Mouse (Mus musculus): Measurements from ENCODE around the gene Fyb2.

Gene Fyb2

DNA sequence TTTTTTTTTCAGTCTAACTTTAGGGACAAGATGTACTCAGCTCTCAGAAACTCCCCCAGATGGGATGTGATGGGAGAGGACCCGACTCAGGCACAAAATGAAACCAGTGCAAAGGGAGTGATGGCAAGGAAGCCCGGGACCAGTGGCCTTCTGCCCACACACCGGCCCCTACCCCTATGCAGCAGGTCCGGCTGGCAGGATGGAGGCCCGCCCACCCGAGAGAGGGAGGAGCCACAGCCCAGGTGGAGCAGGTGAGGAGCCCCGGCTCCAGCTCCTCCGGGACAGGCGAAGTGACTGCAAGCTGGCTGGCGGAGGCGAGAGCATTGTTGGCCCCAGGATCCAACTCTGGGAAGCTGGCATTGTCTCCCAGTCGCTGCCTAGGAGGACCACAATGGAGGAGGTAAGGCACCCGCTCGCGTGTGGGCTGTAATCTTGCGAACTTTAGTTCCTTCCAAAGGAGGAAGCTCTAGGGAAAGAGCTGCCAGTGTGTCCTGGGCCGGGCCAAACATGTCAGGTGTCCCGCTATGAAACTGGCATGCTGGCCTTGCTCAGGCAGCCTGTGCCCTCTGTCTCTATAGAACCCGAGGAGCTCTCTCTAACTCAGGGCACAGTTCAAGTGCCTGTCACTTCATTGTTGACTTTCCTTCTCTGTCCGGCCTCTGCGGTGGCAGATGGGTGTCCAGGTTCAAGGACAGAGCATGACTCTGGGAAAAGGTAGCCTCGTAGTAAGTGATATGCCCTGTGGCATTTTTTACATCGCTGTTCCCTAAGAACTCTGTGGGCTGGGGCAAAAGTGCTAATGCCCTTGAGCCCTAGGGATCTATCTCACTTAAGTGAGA is at the start of gene Fyb2:
TSS of gene Fyb2 (plus strand) at position 166 of the 839 bp plus-strand sequence.
- peak; percentile 7 for DNase-seq

DNA sequence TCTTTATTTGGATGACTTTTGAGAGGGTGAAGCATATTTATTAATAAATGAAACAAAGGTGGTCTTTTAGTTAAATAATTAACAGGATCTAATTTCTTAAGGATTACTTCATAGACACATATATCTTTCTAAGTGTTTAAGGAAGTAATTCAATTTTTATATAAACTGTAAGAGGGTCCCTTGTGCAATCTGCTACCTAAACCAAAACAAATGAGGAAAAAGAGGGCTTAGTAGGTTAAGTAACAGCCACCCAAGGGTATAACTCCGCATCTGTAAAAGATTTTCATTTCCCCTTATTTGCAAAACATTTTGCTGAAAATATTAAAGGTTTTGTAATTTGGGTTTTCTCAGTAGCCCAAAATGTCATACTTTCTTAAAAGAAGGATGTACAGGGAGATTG is 48.9 kb upstream of the Fyb2 start:
- DNase-seq = no peak

- DNase-seq = no peak
Observed at GRCm38 (mm10) chr4:104869581-104869980, 43.7 kb upstream of the Fyb2 start.

GRCm38 (mm10) chr4:104870196-104870595 is 43.1 kb upstream of the Fyb2 start:
- no peak for DNase-seq

DNA sequence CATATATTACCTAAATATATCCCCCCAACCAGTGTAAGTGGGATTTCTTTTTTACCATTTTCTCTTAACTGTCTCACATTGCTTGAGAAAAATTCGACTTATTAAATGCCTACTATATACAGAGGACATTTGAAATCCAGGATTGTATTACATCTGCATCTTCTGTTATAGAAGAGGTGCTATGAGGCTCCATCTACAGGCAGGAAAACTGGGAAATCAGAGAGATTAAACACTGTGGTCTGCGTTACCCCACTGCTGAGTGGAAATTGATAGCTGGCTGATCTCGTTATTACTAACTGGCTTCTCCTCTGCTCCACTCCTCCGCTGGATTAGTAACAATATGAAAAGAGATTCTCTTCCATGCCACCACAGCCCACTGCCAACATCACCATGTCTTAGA is 37.4 kb upstream of the Fyb2 start:
- no peak for DNase-seq

GRCm38 (mm10) chr4:104876323-104876722 is 36.9 kb upstream of the Fyb2 start, which contains the start of gene C8a:
Gene C8a, minus strand, starts transcription at chr4:104876398.
- no peak for DNase-seq

DNA sequence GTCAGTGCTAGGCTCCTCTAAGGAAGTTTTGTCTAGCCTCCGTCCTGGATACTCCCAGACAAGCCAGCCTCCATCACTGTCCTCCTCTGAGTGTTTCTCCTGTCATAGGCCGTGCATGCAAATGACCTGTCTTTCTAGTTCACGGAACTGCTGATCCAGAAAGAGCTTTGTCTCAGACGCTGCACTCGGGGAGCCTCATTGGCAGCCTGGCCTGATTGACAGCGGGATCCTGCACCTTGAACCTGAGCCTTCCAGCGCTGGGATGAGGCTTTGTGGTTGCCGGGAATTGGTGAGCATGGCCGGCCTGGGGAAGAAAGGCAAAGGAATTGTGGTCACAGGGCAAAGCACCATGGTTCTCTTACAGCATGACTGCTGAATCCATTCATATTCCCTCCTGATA is 25.8 kb upstream of the Fyb2 start:
- DNase-seq = no peak

- DNase-seq = no peak
Observed at GRCm38 (mm10) chr4:104888499-104889262, 24.6 kb upstream of the Fyb2 start.

- DNase-seq = no peak
Observed at GRCm38 (mm10) chr4:104891708-104892107, 21.5 kb upstream of the Fyb2 start.

DNA sequence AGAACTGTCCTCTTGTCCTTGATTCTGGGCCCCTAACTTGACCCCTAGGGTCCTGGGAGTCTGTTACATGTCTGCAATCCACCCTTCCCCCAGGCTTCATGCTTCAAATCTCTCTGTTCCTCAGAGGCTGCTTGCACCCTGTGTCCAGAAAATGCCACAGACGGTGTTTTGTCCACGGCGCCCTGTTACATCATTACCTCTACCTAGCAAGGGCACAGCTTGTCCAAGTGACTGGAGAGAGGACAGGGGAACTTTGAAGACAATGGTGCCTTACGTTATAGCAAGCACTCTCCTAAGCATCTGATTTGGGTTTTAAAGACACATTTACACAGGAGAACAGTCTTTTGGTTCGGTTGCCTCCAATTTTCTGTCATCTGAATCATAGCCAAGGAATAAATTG is 19.7 kb upstream of the Fyb2 start:
- no peak for DNase-seq

DNA sequence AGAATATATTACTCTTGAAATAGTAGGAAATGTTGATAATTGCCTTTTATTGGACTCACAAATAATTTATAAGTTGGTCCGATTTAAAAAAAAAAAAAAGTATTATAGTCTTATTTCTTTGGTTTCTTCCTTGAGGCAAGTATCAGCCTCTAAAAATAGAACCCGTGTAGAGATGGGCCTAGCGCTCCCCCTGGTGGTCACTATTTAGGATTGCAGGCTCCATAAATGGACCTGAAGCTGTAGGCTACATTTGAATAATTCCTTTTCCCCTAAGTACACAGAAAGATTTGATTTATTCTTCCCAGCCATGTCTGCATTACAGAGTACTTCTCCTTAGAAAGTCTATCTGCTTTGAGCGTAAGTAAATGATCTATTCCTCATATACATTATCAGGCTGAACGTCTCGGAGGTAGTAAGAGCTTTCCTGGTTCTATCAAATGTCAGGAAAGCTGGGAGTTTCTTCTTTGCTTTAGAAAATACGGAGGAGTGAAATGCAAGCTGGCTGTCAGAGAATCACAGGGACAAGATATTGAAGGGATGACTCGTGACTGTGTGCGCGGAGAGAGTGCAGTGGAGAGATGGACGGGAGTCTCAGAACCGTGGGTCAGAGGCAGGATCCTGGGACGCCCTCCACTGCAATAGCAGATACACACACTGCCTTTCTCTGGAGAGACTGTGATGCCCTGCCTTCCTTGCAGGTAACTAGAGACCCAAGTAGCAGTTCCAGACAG is 19.1 kb upstream of the Fyb2 start:
- peak; percentile 51 for DNase-seq

GRCm38 (mm10) chr4:104902836-104903235 is 10.4 kb upstream of the Fyb2 start:
- DNase-seq = no peak

DNA sequence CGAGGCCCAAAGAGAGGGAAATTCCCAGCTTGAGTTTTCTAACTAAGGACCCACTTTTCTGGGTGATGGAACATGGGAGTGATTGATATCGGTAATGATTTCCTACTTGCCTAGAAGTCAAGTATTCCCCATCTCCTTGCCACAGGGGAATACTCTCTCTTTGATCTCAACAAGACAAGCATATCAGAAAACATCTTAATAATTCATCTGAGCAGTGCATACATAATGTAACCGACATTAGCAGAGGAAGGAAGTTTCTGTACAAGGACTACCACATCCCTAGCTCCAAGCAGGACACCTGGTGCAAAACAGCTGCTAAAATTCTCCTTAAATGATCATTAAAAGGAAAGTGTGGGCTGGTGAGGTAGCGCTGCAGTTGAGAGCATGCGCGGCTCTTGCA is 8.2 kb upstream of the Fyb2 start:
- no peak for DNase-seq

- DNase-seq = peak; percentile 84
Observed at GRCm38 (mm10) chr4:104911685-104912084, 1.6 kb upstream of the Fyb2 start.

DNA sequence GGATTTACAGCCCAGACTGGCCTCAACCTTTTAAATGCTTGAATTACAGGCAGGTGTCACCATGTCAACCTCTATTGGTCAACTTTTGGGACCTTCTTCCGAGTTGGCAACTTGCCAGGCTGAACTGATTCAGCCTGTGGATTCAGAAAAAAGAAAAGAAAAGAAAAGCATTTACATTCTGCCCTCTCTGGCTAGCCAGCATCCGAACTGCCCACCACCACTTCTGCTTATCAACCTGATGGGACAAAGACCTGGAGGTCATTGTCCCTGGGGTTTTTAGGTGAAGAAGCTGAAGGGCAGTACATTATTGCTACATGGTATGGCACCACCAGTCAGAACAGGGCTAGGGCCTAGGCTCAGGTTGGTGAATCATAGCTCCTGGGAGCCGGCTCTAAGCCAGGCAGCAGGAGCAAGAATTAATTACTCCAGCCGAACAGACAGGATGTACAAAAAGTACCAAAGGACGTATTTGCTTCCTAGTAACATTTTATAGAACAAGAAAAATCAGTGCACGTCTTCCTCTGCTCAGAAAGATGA is 1.5 kb downstream of the Fyb2 start:
- DNase-seq = no peak

GRCm38 (mm10) chr4:104918017-104918416 is 4.8 kb downstream of the Fyb2 start:
- DNase-seq = no peak

DNA sequence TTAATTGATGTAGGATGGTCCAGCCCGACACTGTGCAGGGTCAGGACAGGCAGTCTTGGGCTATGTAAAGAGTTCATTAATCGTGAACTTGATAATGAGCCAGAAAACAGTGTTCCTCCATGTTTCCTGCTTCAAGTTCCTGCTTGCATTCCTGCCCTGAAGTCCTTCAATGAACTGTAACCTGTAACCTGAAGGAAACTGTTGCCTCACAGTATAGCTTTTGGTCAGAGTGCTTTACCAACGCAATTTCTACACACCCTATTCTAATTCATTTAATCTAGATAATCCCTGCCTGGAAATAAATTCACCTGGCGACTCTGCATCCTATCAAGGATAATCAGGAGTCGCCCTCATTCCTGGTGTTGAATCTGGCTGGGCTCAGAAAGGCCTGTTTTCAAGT is 12.1 kb downstream of the Fyb2 start:
- DNase-seq = no peak

GRCm38 (mm10) chr4:104929165-104929564 is 15.9 kb downstream of the Fyb2 start:
- DNase-seq = no peak

DNA sequence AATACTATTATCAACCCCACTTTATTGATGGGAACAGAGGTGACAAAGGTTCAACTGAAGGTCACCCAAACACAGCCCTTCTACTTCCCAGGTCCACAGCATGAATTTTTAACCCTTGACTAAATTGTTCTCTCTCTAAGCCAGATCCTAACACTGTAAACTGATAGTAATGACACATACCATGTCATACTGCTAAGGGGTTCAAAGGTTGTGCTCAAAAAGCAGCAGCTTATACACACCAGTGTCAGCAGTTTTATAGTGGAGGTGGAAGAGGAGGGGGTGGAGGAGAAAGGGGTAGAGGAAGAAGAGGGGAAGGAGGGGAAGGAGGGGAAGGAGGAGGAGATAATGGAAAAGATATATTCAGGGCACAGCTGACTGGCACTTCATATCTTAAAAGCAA is 20.4 kb downstream of the Fyb2 start:
- no peak for DNase-seq

DNA sequence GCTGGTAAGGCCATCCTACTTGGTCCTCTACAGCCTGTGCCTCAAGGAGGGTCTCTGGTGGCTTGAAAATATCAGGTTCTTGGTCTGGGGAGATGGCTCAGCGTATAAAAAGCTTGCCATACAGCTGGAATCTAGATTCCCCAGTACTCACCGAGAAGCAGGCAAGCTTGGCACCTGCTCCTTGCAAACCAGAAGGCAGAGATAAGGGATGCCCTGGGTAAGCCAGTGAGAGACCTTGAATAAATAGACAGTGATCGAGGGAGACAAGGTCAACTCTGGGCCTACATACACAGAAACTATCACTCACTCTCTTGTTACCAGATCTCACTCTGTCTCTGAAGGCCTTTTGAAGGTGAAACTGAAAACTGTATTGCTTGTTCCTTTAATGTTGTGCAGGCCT is 21.7 kb downstream of the Fyb2 start:
- DNase-seq = no peak

DNA sequence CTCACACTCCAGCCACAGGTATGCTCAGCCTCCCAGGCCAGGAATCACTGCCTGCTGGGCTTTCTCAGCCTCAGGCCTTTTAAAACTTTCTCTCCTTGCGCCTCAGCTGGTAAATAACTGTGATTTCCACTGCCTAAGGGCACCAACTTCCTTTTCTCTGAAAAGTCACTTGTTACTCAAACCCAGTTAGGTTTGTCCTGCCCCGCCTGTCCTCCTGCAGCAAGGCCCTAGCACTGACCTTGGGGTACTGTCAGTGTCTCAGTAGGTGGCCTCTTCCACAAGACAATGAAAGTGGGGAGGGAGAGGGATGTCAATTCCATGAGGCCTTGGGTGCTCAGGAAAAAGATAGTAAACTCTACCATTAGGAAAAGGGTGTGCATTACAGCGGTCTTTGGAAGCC is 22.2 kb downstream of the Fyb2 start:
- DNase-seq = no peak

- DNase-seq = no peak
Observed at GRCm38 (mm10) chr4:104936011-104936410, 22.8 kb downstream of the Fyb2 start.

DNA sequence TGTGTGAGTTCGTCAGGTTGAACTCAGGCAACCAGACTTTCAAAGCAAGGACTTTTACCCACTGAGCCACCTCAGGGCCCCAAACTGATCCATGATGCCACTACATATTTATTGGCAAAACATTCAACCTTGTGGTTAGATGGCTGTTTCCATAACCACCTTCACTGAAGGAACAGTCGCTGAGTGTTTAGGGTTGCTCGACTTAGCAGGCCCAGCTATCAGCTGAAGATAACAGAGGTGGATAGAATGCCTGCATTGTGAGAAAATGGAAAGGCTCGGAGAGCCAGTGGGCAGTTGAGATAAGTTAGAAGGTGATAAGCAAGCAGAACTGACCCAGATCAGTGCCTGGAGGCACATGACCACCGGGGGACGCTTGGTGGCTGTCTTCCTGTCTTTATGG is 26.3 kb downstream of the Fyb2 start:
- DNase-seq = no peak
